8 mouse cellular contexts compared by ENCODE assay signal in genomic region chr11:97837051-97837450, GRCm38 (mm10). TPM values are rescaled to one million over a fixed set of nuclear protein-coding genes. Genes with fewer than 3 reads are reported as not detected.
DNase-seq lines count a peak whose midpoint lies in the region; ATAC-seq and TF ChIP-seq lines count a peak whose summit lies in the region.
"Not testable (repeated sequence)": the region's sequence is repeated elsewhere in the genome, so short reads cannot be mapped to it uniquely, and the experiment has no call there.
"Had no signal": no experiment of that assay in that cellular context is flagged by ENCODE, and none has a peak within 500 bp of the region (broad histone marks: within the 10 kb centered on the region; RNA-seq: fewer than 3 reads in every experiment).

No protein-coding gene starts in this region.

- WGBS in heart, embryonic 16.5 days = 55% methylated on average over 9 of the region's 9 CpGs
- WGBS in intestine, embryonic 16.5 days = 79% methylated on average over 9 of the region's 9 CpGs
- 56% methylated on average over 9 of the region's 9 CpGs for WGBS in liver, embryonic 13.5 days (ENCODE audit: insufficient replicate concordance)
- WGBS in small intestine, adult 2 months = 35% methylated on average over 9 of the region's 9 CpGs

- not testable (repeated sequence) for H3K4me3 ChIP-seq in brown adipose tissue, adult 24 weeks (ENCODE audit: insufficient read depth, low read depth, low read length); heart, embryonic 16.5 days (ENCODE audit: low read length); intestine, embryonic 16.5 days (ENCODE audit: low read length); liver, embryonic 13.5 days (replicated peaks); small intestine, adult 2 months (ENCODE audit: low read depth, low read length)

- TF ChIP-seq CTCF in small intestine, adult 2 months (IDR thresholded peaks at IDR 0.05; ENCODE audit: extremely low read depth, insufficient read length, insufficient replicate concordance, low read depth, low read length) = not testable (repeated sequence)

- H3K4me1 ChIP-seq in brown adipose tissue, adult 24 weeks (ENCODE audit: control insufficient read depth, insufficient read depth, insufficient read length, low read length); intestine, embryonic 16.5 days (ENCODE audit: control insufficient read depth, insufficient read depth, low read length); small intestine, adult 2 months (ENCODE audit: control insufficient read depth, insufficient read depth, insufficient read length, low read length): not testable (repeated sequence)
- peaks cover 13% of the 10 kb centered on the region for H3K4me1 ChIP-seq in heart, embryonic 16.5 days (ENCODE audit: control insufficient read depth, insufficient read depth, low read length)
- H3K4me1 ChIP-seq in liver, embryonic 13.5 days (replicated peaks) = peaks cover 58% of the 10 kb centered on the region

- not testable (repeated sequence) for H3K9me3 ChIP-seq in heart, embryonic 16.5 days (replicated peaks; ENCODE audit: control insufficient read depth, low read length); intestine, embryonic 16.5 days (ENCODE audit: control insufficient read depth, low read length); liver, embryonic 13.5 days (replicated peaks)

- peak overlapping the region; percentile 32; the same call in 1 of the 2 replicates for H3K27ac ChIP-seq in brown adipose tissue, adult 24 weeks (replicated peaks; ENCODE audit: low read depth, low read length)
- H3K27ac ChIP-seq in heart, embryonic 16.5 days (ENCODE audit: low read length) = peak overlapping the region; percentile 66
- not testable (repeated sequence) for H3K27ac ChIP-seq in intestine, embryonic 16.5 days (ENCODE audit: low read length)
- H3K27ac ChIP-seq in liver, embryonic 13.5 days = peak overlapping the region; percentile 66
- peak overlapping the region; percentile 44; the same call in 1 of the 2 replicates for H3K27ac ChIP-seq in small intestine, adult 2 months (ENCODE audit: insufficient read depth, low read depth, low read length)

- H3K4me2 ChIP-seq in heart, embryonic 16.5 days (ENCODE audit: low read depth, low read length); intestine, embryonic 16.5 days (ENCODE audit: low read depth, low read length); liver, embryonic 13.5 days: not testable (repeated sequence)

- DNase-seq in adipocyte (ENCODE audit: low spot score) = peak; percentile 78
- peak; percentile 66 to 73 for DNase-seq in heart, adult 18-20 months
- not testable (repeated sequence) for DNase-seq in liver, embryonic 13.5 days

- peak overlapping the region; percentile 49; the same call in 1 of the 2 replicates for H3K9ac ChIP-seq in heart, embryonic 16.5 days (ENCODE audit: low read length)
- not testable (repeated sequence) for H3K9ac ChIP-seq in intestine, embryonic 16.5 days (ENCODE audit: low read depth, low read length)
- H3K9ac ChIP-seq in liver, embryonic 13.5 days = peak overlapping the region; percentile 9; the same call in 1 of the 2 replicates

- not testable (repeated sequence) for H3K27me3 ChIP-seq in heart, embryonic 16.5 days (ENCODE audit: control insufficient read depth, insufficient read depth, low read length); intestine, embryonic 16.5 days (replicated peaks; ENCODE audit: control insufficient read depth, insufficient read depth, low read length); liver, embryonic 13.5 days; small intestine, adult 2 months (ENCODE audit: control insufficient read depth, insufficient read depth, low read length)

- TF ChIP-seq POLR2A in small intestine, adult 2 months (IDR thresholded peaks at IDR 0.05; ENCODE audit: low read depth, low read length) = not testable (repeated sequence)

- H3K36me3 ChIP-seq in heart, embryonic 16.5 days (ENCODE audit: control insufficient read depth, insufficient read depth) = peaks cover 21% of the 10 kb centered on the region
- peaks cover 19% of the 10 kb centered on the region for H3K36me3 ChIP-seq in intestine, embryonic 16.5 days (ENCODE audit: control insufficient read depth, insufficient read depth, low read length)
- H3K36me3 ChIP-seq in liver, embryonic 13.5 days = peaks cover 36% of the 10 kb centered on the region
- peaks cover 59% of the 10 kb centered on the region for H3K36me3 ChIP-seq in small intestine, adult 2 months (ENCODE audit: control insufficient read depth, insufficient read depth, low read length)

- ATAC-seq in heart, embryonic 16.5 days (replicated peaks; ENCODE audit: extremely low read depth, insufficient read depth, low FRiP score) = 0 out of 2 replicates have a peak, but pooled peaks have one; percentile 19
- ATAC-seq in intestine, embryonic 16.5 days = peak; percentile 24
- peak; percentile 30; the same call in 1 of the 2 replicates for ATAC-seq in liver, embryonic 13.5 days (ENCODE audit: low read depth)

RNA-seq across cellular contexts. Expression of gene B230217C12Rik, which starts 3.5 kb away (rescaled TPM):
- 0.59 and 2.0 TPM in 2 replicates for polyA plus RNA-seq in brown adipose tissue, adult 24 weeks (2012; ENCODE audit: insufficient read depth, insufficient read length, missing spikeins)
- under 1 TPM; 0.51 to 0.55 TPM for total RNA-seq in heart, adult 18-20 months (2021)
- 2.5 and 3.2 TPM in 2 replicates for polyA plus RNA-seq in heart, embryonic 16.5 days (2015; fragmentation: Nextera tagmentation; extraction: Ambion mirVana)
- 4.1 TPM in 2 replicates for polyA plus RNA-seq in intestine, embryonic 16.5 days (2015; fragmentation: Nextera tagmentation; extraction: Ambion mirVana)
- polyA plus RNA-seq in liver, embryonic 13.5 days (2015; fragmentation: Nextera tagmentation; extraction: Ambion mirVana) = 0.85 and 1.3 TPM in 2 replicates
- 0.43 and 0.44 TPM in 2 replicates for polyA plus RNA-seq in small intestine, adult 2 months (2012; rRNA removed)
- total RNA-seq: granulocyte monocyte progenitor cell, adult 5-6 weeks had no signal

RNA-seq across cellular contexts. Expression of gene Lasp1, which starts 38.3 kb away (rescaled TPM):
- polyA plus RNA-seq in brown adipose tissue, adult 24 weeks (2012; ENCODE audit: insufficient read depth, insufficient read length, missing spikeins) = 56.3 and 58.1 TPM in 2 replicates
- total RNA-seq in heart, adult 18-20 months (2021) = 10 to 100 TPM; 34.9 to 36.6 TPM
- 52.9 and 59.0 TPM in 2 replicates for polyA plus RNA-seq in heart, embryonic 16.5 days (2015; fragmentation: Nextera tagmentation; extraction: Ambion mirVana)
- polyA plus RNA-seq in intestine, embryonic 16.5 days (2015; fragmentation: Nextera tagmentation; extraction: Ambion mirVana) = 141 and 148 TPM in 2 replicates
- 27.5 and 31.2 TPM in 2 replicates for polyA plus RNA-seq in liver, embryonic 13.5 days (2015; fragmentation: Nextera tagmentation; extraction: Ambion mirVana)
- polyA plus RNA-seq in small intestine, adult 2 months (2012; rRNA removed) = 165 and 397 TPM in 2 replicates

RNA-seq across cellular contexts. Expression of gene Fbxo47, which starts 46.9 kb away (rescaled TPM):
- polyA plus RNA-seq in brown adipose tissue, adult 24 weeks (2012; ENCODE audit: insufficient read depth, insufficient read length, missing spikeins) = 1.3 and 1.8 TPM in 2 replicates
- under 1 TPM; 0.35 to 0.75 TPM for total RNA-seq in heart, adult 18-20 months (2021)
- 0.65 and 0.97 TPM in 2 replicates for polyA plus RNA-seq in heart, embryonic 16.5 days (2015; fragmentation: Nextera tagmentation; extraction: Ambion mirVana)
- polyA plus RNA-seq in intestine, embryonic 16.5 days (2015; fragmentation: Nextera tagmentation; extraction: Ambion mirVana) = 0.26 and 0.78 TPM in 2 replicates
- polyA plus RNA-seq in liver, embryonic 13.5 days (2015; fragmentation: Nextera tagmentation; extraction: Ambion mirVana) = 0.33 and 0.46 TPM in 2 replicates
- polyA plus RNA-seq in small intestine, adult 2 months (2012; rRNA removed) = not detected in 2 replicates

RNA-seq across cellular contexts. Expression of gene Rpl23, which starts 54.8 kb away (rescaled TPM):
- polyA plus RNA-seq in brown adipose tissue, adult 24 weeks (2012; ENCODE audit: insufficient read depth, insufficient read length, missing spikeins) = 268 and 348 TPM in 2 replicates
- total RNA-seq in heart, adult 18-20 months (2021) = 100 to 1,000 TPM; 505 to 584 TPM
- 299 and 310 TPM in 2 replicates for polyA plus RNA-seq in heart, embryonic 16.5 days (2015; fragmentation: Nextera tagmentation; extraction: Ambion mirVana)
- polyA plus RNA-seq in intestine, embryonic 16.5 days (2015; fragmentation: Nextera tagmentation; extraction: Ambion mirVana) = 466 and 491 TPM in 2 replicates
- 436 and 468 TPM in 2 replicates for polyA plus RNA-seq in liver, embryonic 13.5 days (2015; fragmentation: Nextera tagmentation; extraction: Ambion mirVana)
- polyA plus RNA-seq in small intestine, adult 2 months (2012; rRNA removed) = 10.2 and 22.0 TPM in 2 replicates
